Mouse (Mus musculus) small intestine, adult 10 weeks (tissue): ENCODE measurements around the gene Lrrc32. TPM values are rescaled to one million over a fixed set of nuclear protein-coding genes. Genes with fewer than 3 reads are reported as not detected.

Source experiments
- polyA plus RNA-seq: library from polyadenylated mRNA; stranded (reverse); fragments of 350-450 nt; fragmentation: Illumina TruSeq; extraction: RNeasy Lipid Tissue Mini Kit (QIAGEN cat#74804); gene quantifications from one replicate; pipeline ENCODE4 v1.2.3, GENCODE M21; 2014; ENCODE audit warnings: low replicate concordance

Gene Lrrc32
- polyA plus RNA-seq = 0.56 TPM

DNA sequence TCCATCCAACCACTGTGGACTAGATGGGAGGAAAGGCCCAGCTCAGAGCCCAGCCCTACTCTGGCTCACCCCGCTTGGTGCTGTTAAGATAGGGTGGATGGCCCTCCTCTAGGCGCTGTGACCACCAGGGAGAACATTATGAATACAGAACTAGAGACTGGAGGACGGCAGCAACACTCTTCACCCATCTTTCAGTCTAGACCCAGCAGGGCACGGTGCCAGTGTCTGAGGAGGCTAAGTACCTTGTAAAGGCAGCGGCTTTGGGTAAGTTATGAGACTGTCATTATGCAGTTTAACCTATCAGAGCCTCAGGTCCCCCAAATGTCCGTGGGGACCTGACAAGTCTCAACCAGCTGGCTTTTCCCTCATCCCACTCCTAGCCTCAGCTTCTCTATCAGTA, at the start of gene Lrrc32:
Gene Lrrc32, plus strand, starts transcription at position 153 of the 400 bp plus-strand sequence.

DNA sequence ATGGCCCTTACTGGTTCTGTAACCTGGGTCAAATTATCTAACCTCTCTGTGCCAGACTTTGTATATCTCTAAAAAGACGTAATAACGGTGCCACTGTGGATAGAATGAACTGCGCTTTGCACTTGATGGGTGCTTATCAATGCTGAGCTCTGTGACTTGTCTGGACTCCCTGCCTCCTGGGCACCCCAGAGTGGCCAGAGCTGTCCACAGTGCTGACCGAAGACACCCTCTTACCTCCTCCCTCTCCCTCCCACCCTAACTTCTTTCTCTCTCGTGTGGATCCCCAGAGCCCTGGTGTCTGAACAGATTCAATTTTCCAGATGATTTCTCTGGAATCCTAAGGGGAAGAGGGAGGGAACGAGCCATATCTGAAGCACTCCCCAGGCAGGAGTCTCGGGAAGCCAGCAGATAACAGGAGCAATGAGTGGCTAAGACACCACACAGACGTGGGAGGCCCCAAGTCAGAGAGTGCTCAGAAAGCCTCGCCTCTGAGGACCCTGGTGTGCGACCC, 49.1 kb upstream of the Lrrc32 start, which contains the start of gene Gucy2d:
Gene Gucy2d, plus strand, starts transcription at position 461 of the 511 bp plus-strand sequence.

Other genes with a start within 250 kb of the Lrrc32 start
- 41.6 TPM for gene Acer3, start 168.1 kb upstream of the Lrrc32 start, polyA plus RNA-seq
- 5.0 TPM for gene Tsku, start 128.0 kb upstream of the Lrrc32 start, polyA plus RNA-seq
- not detected for gene Gucy2d, start 48.9 kb upstream of the Lrrc32 start, polyA plus RNA-seq
- gene Emsy, start 167.5 kb downstream of the Lrrc32 start, polyA plus RNA-seq = 41.7 TPM
- gene Thap12, start 213.8 kb downstream of the Lrrc32 start, polyA plus RNA-seq = 79.5 TPM